Mouse (Mus musculus): Measurements from ENCODE around the gene I830077J02Rik. TPM values are rescaled to one million over a fixed set of nuclear protein-coding genes. Genes with fewer than 3 reads are reported as not detected.
"Not testable (repeated sequence)": the region's sequence is repeated elsewhere in the genome, so short reads cannot be mapped to it uniquely, and the experiment has no call there.

I830077J02Rik gene
- under 1 TPM; 0.56 to 0.90 TPM for total RNA-seq (2021)

- no peak for DNase-seq
Measured at GRCm38 (mm10) chr3:105932240-105933071, at the start of gene I830077J02Rik. Gene I830077J02Rik (minus strand): TSS chr3:105932664.

DNA sequence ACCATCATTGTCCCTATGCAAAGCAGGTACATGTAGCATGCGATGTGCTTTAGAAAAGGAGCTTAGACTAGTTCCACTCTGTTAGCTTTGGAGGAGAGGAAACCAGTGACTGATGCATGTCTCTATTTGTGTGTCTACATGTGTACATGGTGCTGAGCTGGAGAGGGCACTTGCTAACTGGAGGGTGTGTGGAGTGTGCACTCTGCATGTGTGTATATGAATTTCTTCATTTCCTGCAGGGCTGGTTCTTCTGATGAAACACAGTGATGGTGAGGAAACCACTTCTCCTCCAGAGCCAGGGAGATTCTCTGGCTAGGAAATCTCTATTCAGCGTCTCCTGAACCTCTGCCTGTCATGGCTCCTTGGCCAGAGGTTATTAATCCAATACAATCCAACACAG is 41.7 kb upstream of the I830077J02Rik start:
- DNase-seq = no peak

GRCm38 (mm10) chr3:105973411-105973810 is 40.9 kb upstream of the I830077J02Rik start, which contains the start of gene Ovgp1:
Gene Ovgp1 (plus strand): TSS chr3:105973711.
- no peak for DNase-seq

DNA sequence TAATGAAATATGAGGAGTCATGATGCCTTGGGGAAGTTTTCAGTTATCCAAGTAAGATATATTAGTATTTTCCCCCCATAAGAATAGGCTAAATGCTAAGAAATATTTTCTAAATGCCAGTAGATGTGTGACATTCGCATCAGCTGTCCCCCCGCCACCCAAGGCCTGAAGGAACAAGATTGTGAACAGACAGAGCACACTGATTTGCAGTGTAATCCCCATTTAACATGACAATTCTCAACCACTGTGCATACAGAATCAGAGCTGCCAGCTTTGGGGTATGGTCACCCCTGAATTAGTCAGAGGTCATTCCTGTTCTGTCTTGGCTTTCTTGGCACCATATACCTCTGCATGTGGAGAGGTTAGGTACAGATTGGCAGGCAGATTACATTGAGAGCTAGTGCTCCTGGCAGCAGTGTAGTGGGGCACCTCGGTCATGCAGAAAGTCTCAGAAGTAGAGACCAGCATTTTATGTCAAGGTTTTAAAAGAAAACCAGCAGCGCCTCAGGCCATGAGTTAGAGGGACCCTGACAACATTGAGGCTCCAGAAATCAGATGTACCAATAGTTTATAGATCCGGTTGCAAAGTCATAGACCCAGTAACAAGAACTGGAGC is 39.5 kb upstream of the I830077J02Rik start:
- no peak for DNase-seq

DNA sequence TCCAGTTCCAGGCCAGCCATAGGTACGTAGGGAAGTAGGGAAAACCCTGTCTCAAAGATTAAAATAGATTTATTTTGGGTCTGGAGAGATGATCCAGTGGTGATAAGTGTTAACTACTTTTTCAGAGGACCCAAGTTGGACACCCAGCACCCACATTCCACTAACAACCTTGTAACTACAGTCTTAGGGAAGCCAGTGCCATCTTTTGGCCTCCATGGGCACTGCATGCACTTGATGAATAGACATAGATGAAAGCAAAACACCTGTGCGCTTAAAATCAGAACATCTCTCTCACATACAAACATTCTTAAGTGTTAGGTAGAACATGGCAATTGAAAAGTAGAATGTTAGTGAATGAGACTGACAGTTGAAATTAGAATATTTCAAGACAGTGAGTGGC is 28.2 kb upstream of the I830077J02Rik start:
- DNase-seq = no peak

DNA sequence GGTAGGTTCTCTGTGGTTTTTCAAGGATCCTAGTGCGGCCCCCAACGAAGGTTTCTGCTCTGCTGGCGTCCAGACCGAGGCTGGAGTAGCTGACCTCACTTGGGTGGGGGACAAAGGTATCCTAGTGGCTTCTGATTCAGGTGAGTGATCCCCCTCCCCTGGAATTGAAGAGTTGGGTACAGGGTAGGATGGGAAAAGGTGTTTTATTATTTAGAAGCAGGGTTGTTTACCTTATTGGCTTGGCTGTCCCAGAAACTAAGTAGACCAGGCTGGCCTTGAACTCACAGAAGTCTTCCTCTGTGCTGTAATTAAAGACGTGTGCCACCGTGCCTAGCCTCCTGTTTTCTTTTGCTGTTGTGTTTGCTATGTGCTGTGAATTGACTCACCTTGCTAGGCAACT is 27.5 kb upstream of the I830077J02Rik start, which contains the start of gene Atp5f1:
Gene Atp5f1 (minus strand): TSS at position 101 of the 400 bp plus-strand sequence.
- no peak for DNase-seq

DNA sequence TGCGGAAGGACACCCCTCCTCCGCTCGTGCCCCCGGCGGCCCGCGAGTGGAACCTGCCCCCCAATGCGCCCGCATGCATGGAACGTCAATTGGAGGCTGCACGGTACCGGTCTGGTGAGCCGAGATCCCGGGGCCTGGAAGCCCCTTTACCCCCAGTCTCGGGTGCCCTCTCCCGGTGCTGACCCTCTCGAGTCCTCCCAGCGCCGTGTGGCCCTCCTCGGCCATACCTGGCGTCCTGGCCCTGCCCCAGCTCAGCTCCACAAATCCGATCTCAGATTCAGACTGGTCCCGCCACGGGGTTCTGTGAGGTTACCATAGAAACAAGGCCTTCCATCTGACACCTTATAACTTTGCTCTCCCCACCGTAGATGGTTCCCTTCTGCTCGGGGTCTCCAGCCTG is 27.1 kb upstream of the I830077J02Rik start:
- no peak for DNase-seq

- peak; percentile 94 to 95 for DNase-seq
Measured at GRCm38 (mm10) chr3:105958974-105959580, 26.6 kb upstream of the I830077J02Rik start, which contains the start of gene Wdr77. Gene Wdr77 (plus strand): TSS chr3:105959369.

DNA sequence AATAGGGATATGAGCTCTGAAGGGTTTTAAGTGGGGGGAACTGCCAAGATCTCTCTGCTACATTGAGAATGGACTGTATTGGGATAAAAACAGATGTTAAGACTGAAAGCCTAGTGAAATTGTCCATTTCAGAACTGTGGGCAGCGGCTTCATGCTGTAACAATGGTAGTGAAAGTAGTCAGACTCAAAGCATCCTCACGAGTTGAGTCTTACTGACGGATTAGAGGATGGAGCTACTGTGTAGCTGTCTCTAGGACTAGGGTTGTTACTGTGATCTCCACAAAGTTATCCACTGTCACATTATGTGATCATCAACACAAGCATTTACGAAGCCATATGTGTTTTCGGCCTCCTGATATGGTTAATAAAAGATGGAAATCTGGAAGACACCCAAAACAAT is 25.7 kb upstream of the I830077J02Rik start:
- no peak for DNase-seq

DNA sequence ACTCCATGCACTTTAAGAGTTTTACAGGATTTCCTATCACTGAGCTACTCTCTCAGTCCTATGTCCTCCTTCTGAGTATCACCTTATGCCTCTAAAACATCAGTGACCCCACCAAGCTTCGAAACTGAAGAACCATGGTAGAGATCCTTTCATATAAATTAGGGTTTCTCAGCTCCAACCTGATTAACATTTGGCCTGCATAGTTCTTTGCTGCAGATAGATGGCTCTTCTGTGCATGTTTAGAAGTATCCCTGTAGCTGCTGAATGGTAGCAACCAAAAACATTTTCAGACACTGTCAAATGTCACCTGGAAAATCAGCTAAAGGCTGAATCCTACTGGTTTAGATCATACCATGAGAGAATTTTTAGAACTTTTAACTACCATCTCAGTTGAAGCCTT is 24.8 kb upstream of the I830077J02Rik start:
- no peak for DNase-seq

DNA sequence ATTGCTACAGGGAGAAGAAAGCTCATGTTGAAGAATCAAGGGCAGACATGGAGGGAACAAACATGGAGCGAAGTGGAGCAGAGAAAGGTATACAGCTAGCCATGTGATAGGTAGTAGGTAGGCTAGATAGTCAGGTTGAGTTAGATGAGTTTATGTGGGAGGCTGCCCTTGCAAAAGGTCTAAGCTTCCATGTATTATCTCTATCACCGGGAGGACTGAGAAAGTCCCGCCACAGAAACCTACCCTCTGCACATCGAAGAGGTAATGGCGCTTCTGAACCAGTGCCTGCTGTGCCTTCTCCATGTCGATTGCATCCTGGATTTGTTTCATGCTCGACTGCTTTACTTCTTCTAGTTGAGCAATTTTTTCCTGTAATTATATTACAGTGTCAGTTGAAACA is 18.9 kb upstream of the I830077J02Rik start:
- no peak for DNase-seq

DNA sequence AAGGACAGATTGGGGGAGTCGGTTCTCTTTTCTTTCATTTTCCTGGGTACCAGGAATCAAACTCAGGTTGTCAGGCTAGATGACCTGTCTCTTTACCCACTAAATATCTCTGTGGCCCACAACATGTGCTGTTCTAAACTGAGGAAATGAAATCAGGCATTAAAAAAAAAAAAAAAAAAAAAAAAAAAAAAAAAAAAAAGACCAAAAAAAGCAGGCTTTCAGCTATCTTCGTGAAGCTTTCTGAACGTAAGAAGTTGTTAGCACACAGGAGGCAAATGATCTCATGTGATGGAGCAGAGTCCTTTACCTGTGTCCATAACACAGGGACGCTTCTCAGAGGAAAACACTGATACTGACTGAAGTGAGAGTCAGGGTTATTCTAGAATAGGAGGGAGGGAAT is 3.6 kb upstream of the I830077J02Rik start:
- no peak for DNase-seq

GRCm38 (mm10) chr3:105935033-105935432 is 2.6 kb upstream of the I830077J02Rik start:
- no peak for DNase-seq

- no peak for DNase-seq
Measured at GRCm38 (mm10) chr3:105933926-105934325, 1.5 kb upstream of the I830077J02Rik start.

- no peak for DNase-seq
Measured at GRCm38 (mm10) chr3:105931095-105931494, 1.4 kb downstream of the I830077J02Rik start.

- no peak for DNase-seq
Measured at GRCm38 (mm10) chr3:105929821-105930220, 2.6 kb downstream of the I830077J02Rik start.

- no peak for DNase-seq
Measured at GRCm38 (mm10) chr3:105928781-105929180, 3.7 kb downstream of the I830077J02Rik start.

- DNase-seq = no peak
Measured at GRCm38 (mm10) chr3:105928195-105928569, 4.3 kb downstream of the I830077J02Rik start.

DNA sequence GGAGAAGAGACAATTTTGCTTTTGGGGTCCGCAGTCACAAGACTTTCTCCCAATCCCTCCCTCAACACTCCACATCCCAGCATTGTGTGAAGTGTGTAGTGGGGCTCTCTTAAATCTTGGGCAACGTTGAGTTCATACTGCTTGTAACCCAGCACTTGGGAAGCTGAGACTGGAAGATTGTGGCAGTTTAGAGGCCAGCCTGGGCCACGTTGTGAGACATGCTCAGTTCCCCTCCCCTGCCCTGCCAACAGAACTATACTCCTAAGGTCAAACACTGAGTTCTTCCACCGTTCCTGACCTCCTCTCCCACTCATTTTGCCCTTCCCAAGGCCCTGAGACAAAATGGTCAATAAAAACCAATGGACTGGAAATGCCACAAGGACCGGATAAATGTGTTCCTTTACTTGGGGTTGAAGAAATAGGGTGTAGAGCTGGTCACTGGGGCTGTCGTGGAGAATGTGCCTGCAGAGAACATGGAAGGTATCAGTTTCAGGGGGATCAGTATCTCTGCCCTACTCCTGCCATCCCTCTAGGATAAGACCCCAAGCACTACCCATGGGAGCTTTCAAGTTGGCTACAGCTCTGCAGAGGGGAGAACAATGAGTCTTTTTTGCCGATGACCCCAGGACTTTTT is 4.8 kb downstream of the I830077J02Rik start:
- DNase-seq = no peak

GRCm38 (mm10) chr3:105924616-105925015 is 7.8 kb downstream of the I830077J02Rik start:
- DNase-seq = no peak

DNA sequence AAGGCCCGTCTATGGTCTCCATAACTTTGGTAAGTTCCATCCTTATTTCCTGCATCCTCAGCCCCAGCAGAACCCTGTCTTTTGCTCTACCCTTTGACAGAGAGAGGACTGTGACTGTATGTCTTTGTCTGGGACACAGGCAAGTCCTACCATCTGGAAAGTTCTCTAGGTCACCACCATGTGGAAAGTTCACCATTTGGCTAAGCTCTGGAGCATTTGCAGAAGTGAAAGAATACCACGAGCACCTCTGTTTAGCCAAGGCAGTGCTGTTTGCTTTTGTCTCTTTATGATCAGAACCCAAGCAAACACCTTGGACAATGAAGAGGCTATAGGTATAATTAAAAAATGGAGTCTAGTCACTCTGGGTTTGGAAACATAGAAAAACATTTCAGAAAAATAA is 10.5 kb downstream of the I830077J02Rik start:
- DNase-seq = no peak

- not testable (repeated sequence) for DNase-seq
Measured at GRCm38 (mm10) chr3:105920743-105921142, 11.7 kb downstream of the I830077J02Rik start.

- DNase-seq = no peak
Measured at GRCm38 (mm10) chr3:105918355-105918745, 14.1 kb downstream of the I830077J02Rik start.

Measured in layer of hippocampus, postnatal 36 days (tissue).